Mouse (Mus musculus): ENCODE results near the gene 4931428F04Rik. TPM values are rescaled to one million over a fixed set of nuclear protein-coding genes. Genes with fewer than 3 reads are reported as not detected.

The 4931428F04Rik gene
- polyA plus RNA-seq, 1 experiment from 2014 or later = 50.8 TPM

- DNase-seq (ENCODE audit: low spot score) (peak; percentile 63), ATAC-seq (ENCODE audit: insufficient read depth, low FRiP score, low TSS enrichment) (peak; percentile 39)
- Histone ChIP-seq H3K4me1 (ENCODE audit: control insufficient read depth, insufficient read depth, low read length) (peaks cover 12% of the 10 kb centered on the region), H3K9ac (ENCODE audit: low read length) (0 out of 2 replicates have a peak overlapping the region, but pooled peaks have one; percentile 28), H3K4me3 (ENCODE audit: low read depth, low read length) (peak overlapping the region; percentile 33), H3K36me3 (ENCODE audit: control insufficient read depth, insufficient read depth, low read length) (no peaks in the 10 kb centered on the region), H3K27me3 (ENCODE audit: control insufficient read depth, insufficient read depth, low read length) (peaks cover 65% of the 10 kb centered on the region), H3K9me3 (ENCODE audit: control insufficient read depth, low read length) (no peaks in the 10 kb centered on the region), H3K27ac (ENCODE audit: low read depth, low read length) (no peak overlapping the region), H3K4me2 (ENCODE audit: low read depth) (peak overlapping the region; percentile 65)
- 1% methylated on average over 55 of the region's 55 CpGs for WGBS
These were observed 30.5 kb downstream of the 4931428F04Rik start for GRCm38 (mm10) chr8:105258911-105259720.

DNA sequence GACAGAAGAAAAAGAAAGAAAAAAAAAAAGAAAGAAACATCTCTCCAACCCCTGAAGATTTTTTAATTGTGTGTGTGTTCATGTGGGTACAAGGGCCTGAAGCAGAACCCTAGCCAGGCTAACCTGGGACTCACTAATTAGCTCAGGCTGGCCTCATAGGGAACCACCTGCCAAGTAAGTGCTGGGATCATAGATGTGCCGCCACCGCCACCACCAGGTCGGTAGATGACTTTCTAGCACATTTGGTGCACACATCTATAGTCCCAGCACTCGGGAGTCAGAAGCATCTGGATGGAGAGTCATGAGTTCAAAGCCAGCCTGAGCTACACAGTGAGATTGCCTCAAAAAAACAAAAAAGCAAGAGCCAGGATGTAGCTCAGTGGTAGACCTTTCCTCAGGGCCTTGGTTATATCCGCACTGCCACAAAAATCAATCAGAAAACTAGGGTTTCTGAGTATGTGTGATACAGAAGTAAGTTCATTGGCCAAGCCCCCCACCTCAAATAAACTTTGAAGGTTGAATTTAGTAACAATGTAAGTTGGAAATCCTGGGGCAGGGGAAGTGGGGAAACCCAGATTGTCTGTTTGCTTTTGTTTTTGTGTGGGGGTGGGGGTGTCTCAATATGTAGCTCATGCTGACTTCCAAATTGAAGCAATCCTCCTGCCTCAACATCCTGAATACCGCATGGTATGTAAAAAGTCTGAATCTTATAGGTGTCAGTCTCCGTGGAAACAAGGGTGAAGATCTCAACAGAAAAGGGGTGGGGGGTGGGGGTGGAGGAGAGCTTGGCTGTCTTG is 32.1 kb downstream of the 4931428F04Rik start:
- Histone ChIP-seq H3K27me3 (ENCODE audit: control insufficient read depth, insufficient read depth, low read length) (peaks cover 53% of the 10 kb centered on the region), H3K9ac (ENCODE audit: low read length) (no peak overlapping the region), H3K4me2 (ENCODE audit: low read depth) (no peak overlapping the region), H3K36me3 (ENCODE audit: control insufficient read depth, insufficient read depth, low read length) (no peaks in the 10 kb centered on the region; the same call in 1 of the 2 replicates), H3K9me3 (ENCODE audit: control insufficient read depth, low read length) (no peaks in the 10 kb centered on the region), H3K4me1 (ENCODE audit: control insufficient read depth, insufficient read depth, low read length) (peaks cover 12% of the 10 kb centered on the region), H3K4me3 (ENCODE audit: low read depth, low read length) (no peak overlapping the region), H3K27ac (ENCODE audit: low read depth, low read length) (no peak overlapping the region)
- ATAC-seq (ENCODE audit: insufficient read depth, low FRiP score, low TSS enrichment) (no peak), DNase-seq (ENCODE audit: low spot score) (no peak)
- WGBS = 63% methylated on average over 7 of the region's 7 CpGs

DNA sequence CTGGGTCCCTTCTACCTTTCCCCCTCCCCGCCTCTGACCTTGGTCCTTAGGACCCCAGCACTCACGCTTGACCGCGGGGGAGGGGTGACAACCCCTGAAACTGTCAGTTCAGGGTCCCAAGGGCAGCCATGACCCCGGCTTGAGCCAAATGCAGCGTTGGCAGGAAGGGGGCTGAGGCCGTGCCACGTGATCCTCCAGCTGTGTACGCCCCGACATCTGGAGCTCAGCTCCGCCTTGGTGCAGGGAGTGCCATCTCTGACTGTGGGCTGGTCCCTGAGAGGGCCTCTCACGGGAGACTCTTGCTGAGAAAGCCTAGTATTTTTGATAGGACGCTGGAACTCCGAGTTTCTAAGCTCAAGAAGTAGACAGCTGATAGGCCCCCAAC is 34.7 kb downstream of the 4931428F04Rik start, which contains the start of gene B3gnt9:
TSS of gene B3gnt9 (minus strand) at position 188 of the 385 bp plus-strand sequence.
- Histone ChIP-seq H3K27ac (ENCODE audit: low read depth, low read length) (no peak within 1 kb of the TSS), H3K9me3 (ENCODE audit: control insufficient read depth, low read length) (no peaks in the 10 kb centered on the region), H3K36me3 (ENCODE audit: control insufficient read depth, insufficient read depth, low read length) (peaks cover 7% of the 10 kb centered on the region), H3K27me3 (ENCODE audit: control insufficient read depth, insufficient read depth, low read length) (peaks cover 39% of the 10 kb centered on the region), H3K9ac (ENCODE audit: low read length) (peak within 1 kb of the TSS; percentile 74), H3K4me3 (ENCODE audit: low read depth, low read length) (peak within 1 kb of the TSS; percentile 54), H3K4me1 (ENCODE audit: control insufficient read depth, insufficient read depth, low read length) (peaks cover 12% of the 10 kb centered on the region), H3K4me2 (ENCODE audit: low read depth) (peak within 1 kb of the TSS; percentile 99)
- WGBS = 3% methylated on average over 14 of the region's 14 CpGs
- DNase-seq (ENCODE audit: low spot score) (peak; percentile 49), ATAC-seq (ENCODE audit: insufficient read depth, low FRiP score, low TSS enrichment) (no peak)

GRCm38 (mm10) chr8:105254152-105254965 is 35.3 kb downstream of the 4931428F04Rik start:
- peak overlapping the region; percentile 74 for H3K9ac ChIP-seq (ENCODE audit: low read length)
- peak overlapping the region; percentile 54 for H3K4me3 ChIP-seq (ENCODE audit: low read depth, low read length)
- peaks cover 7% of the 10 kb centered on the region for H3K36me3 ChIP-seq (ENCODE audit: control insufficient read depth, insufficient read depth, low read length)
- H3K4me1 ChIP-seq (ENCODE audit: control insufficient read depth, insufficient read depth, low read length) = peaks cover 10% of the 10 kb centered on the region
- peaks cover 35% of the 10 kb centered on the region for H3K27me3 ChIP-seq (ENCODE audit: control insufficient read depth, insufficient read depth, low read length)
- under 1% methylated on average over 73 of the region's 74 CpGs for WGBS
- no peaks in the 10 kb centered on the region for H3K9me3 ChIP-seq (ENCODE audit: control insufficient read depth, low read length)
- H3K27ac ChIP-seq (ENCODE audit: low read depth, low read length) = no peak overlapping the region
- DNase-seq (ENCODE audit: low spot score) = peak; percentile 91
- ATAC-seq (ENCODE audit: insufficient read depth, low FRiP score, low TSS enrichment) = peak; percentile 79
- H3K4me2 ChIP-seq (ENCODE audit: low read depth) = peak overlapping the region; percentile 99

DNA sequence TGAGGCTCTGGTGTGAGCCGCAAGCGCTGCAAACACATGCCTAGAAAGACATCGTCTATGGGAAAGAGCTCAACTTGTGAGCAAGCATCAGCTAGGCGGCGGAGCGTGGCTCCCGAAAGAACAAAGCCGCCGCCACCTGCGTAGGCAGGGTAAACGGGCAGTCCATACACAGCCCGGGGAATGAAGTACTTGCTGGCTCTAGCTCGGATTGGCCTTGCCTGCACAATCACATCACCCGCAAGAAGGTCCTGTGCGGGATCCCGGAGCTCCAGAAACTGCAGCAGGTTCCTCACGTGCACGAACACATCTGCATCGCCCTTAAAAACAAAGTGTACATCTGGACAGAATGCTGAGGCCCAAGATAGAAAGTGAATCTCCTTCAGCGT is 35.9 kb downstream of the 4931428F04Rik start:
- Histone ChIP-seq H3K27me3 (ENCODE audit: control insufficient read depth, insufficient read depth, low read length) (peaks cover 29% of the 10 kb centered on the region), H3K9me3 (ENCODE audit: control insufficient read depth, low read length) (no peaks in the 10 kb centered on the region), H3K4me1 (ENCODE audit: control insufficient read depth, insufficient read depth, low read length) (peaks cover 4% of the 10 kb centered on the region), H3K36me3 (ENCODE audit: control insufficient read depth, insufficient read depth, low read length) (peaks cover 7% of the 10 kb centered on the region), H3K4me3 (ENCODE audit: low read depth, low read length) (no peak overlapping the region; the same call in 1 of the 2 replicates), H3K9ac (ENCODE audit: low read length) (no peak overlapping the region; the same call in 1 of the 2 replicates), H3K27ac (ENCODE audit: low read depth, low read length) (no peak overlapping the region), H3K4me2 (ENCODE audit: low read depth) (peak overlapping the region; percentile 99)
- peak; percentile 30 for DNase-seq (ENCODE audit: low spot score)
- WGBS = 28% methylated on average over 20 of the region's 20 CpGs
- peak; percentile 22; the same call in 1 of the 2 replicates for ATAC-seq (ENCODE audit: insufficient read depth, low FRiP score, low TSS enrichment)

DNA sequence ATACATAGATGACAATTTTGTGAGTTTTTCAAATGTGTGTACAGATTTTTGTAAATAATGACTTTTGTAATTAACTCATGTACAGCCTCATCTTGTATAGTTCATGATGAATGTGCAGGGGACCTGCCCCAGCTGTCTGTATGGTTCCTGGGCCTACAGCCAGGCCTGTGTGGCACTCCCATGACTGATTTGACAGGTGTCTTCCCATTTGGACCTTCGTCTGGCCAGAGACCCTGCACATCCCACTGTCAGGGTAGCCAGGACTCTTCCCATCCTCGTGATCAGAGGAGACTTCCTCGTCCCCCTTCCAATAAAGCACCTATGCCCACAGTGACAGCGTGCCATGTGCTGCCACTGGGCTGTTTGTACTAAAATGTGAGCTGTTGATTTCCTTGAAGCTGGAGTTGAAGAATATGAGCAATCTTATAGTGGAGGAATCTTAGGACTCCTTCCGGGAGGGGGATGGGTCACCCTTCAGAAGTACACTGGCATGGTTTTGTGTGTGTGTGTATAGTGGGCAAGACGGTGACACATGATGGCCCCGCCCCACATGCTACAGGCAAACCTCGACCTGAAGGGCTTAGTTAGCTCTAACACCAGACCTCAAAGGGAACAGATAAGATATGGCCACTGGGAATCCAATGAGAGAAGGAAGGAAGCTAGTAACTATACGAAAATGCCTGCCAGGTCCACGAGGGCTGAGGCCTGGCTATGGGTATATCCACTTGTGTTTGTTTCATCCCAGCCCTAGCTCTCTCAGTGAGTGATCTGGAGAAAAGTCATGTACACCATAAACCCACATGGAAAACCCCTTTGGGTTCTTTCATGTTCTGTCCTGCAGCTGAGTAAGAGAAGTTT is 36.8 kb downstream of the 4931428F04Rik start:
- H3K9me3 ChIP-seq (ENCODE audit: control insufficient read depth, low read length) = no peaks in the 10 kb centered on the region
- 89% methylated on average over 10 of the region's 10 CpGs for WGBS

DNA sequence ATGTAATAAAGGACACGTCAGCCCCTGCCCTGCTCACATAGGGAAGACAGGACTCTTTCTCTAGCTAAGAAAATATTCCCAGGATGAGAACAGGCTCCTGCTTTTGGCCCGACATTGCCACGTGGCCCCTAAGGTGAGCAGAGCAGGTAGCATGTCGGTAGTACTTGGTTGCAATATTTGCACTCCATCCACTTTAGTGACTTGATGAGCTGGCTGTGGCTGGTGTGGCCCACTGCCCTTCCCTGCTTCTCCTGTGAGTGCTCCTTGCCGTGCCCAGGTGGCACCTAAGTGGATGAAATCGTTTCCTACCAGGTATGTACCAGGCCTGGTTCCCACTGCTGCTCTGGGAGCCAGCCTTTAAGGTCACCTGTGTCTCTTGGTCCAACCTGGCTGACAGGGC is 37.7 kb downstream of the 4931428F04Rik start:
- H3K36me3 ChIP-seq (ENCODE audit: control insufficient read depth, insufficient read depth, low read length) = peaks cover 10% of the 10 kb centered on the region
- DNase-seq (ENCODE audit: low spot score) (no peak), ATAC-seq (ENCODE audit: insufficient read depth, low FRiP score, low TSS enrichment) (no peak)
- no peaks in the 10 kb centered on the region for H3K9me3 ChIP-seq (ENCODE audit: control insufficient read depth, low read length)
- no peak overlapping the region for H3K9ac ChIP-seq (ENCODE audit: low read length)
- H3K27me3 ChIP-seq (ENCODE audit: control insufficient read depth, insufficient read depth, low read length) = peaks cover 14% of the 10 kb centered on the region; the same call in 1 of the 2 replicates
- no peak overlapping the region for H3K27ac ChIP-seq (ENCODE audit: low read depth, low read length)
- no peak overlapping the region for H3K4me3 ChIP-seq (ENCODE audit: low read depth, low read length)
- WGBS = 91% methylated on average over 6 of the region's 6 CpGs
- peaks cover 4% of the 10 kb centered on the region; the same call in 1 of the 2 replicates for H3K4me1 ChIP-seq (ENCODE audit: control insufficient read depth, insufficient read depth, low read length)
- H3K4me2 ChIP-seq (ENCODE audit: low read depth) = no peak overlapping the region

More for the DNA sequence above, 36.8 kb downstream of the 4931428F04Rik start:
- Histone ChIP-seq H3K27me3 (ENCODE audit: control insufficient read depth, insufficient read depth, low read length) (peaks cover 20% of the 10 kb centered on the region), H3K4me1 (ENCODE audit: control insufficient read depth, insufficient read depth, low read length) (peaks cover 4% of the 10 kb centered on the region; the same call in 1 of the 2 replicates), H3K4me2 (ENCODE audit: low read depth) (no peak overlapping the region), H3K36me3 (ENCODE audit: control insufficient read depth, insufficient read depth, low read length) (peaks cover 10% of the 10 kb centered on the region), H3K4me3 (ENCODE audit: low read depth, low read length) (no peak overlapping the region), H3K9ac (ENCODE audit: low read length) (no peak overlapping the region), H3K27ac (ENCODE audit: low read depth, low read length) (no peak overlapping the region)
- DNase-seq (ENCODE audit: low spot score) = no peak
- no peak for ATAC-seq (ENCODE audit: insufficient read depth, low FRiP score, low TSS enrichment)
